Comparison of ENCODE assay signal across 24 mouse cellular contexts in genomic region chr8:127377775-127378174, GRCm38 (mm10).
"Had no signal": no experiment of that assay in that cellular context is flagged by ENCODE, and none has a peak within 500 bp of the region (broad histone marks: within the 10 kb centered on the region; RNA-seq: fewer than 3 reads in every experiment).

No protein-coding gene starts in this region.

- ATAC-seq: liver, embryonic 12.5 days; midbrain, embryonic 13.5 days; midbrain, embryonic 16.5 days had no signal

- H3K27me3 ChIP-seq: limb, embryonic 13.5 days; liver, embryonic 12.5 days; liver, embryonic 15.5 days; lung, embryonic 15.5 days; midbrain, embryonic 13.5 days; neural tube, embryonic 13.5 days; stomach, embryonic 15.5 days had no signal

- H3K36me3 ChIP-seq: liver, embryonic 12.5 days had no signal

- H3K4me3 ChIP-seq: left cerebral cortex, adult 2 months; limb, embryonic 13.5 days; liver, embryonic 12.5 days; liver, embryonic 15.5 days; lung, embryonic 15.5 days; megakaryocyte, embryonic 14.5 days; midbrain, embryonic 10.5 days; midbrain, embryonic 13.5 days; myocyte; neural tube, embryonic 13.5 days; stomach, embryonic 15.5 days had no signal

- H3K4me1 ChIP-seq: liver, embryonic 12.5 days; liver, embryonic 15.5 days; stomach, embryonic 15.5 days had no signal

- DNase-seq: kidney, adult 2 months; kidney, postnatal 36 days; layer of hippocampus, adult 9-11 months; liver; lung, adult 18-20 months; lung, postnatal 10 days; lung, postnatal 36 days; retina, postnatal 1 day; right cerebral cortex, postnatal 25 days; spleen, adult 18-20 months; thymus, postnatal 25 days had no signal

- H3K9ac ChIP-seq: limb, embryonic 13.5 days; liver, embryonic 12.5 days; liver, embryonic 15.5 days; lung, embryonic 15.5 days; midbrain, embryonic 13.5 days; neural tube, embryonic 13.5 days; stomach, embryonic 15.5 days had no signal

- H3K27ac ChIP-seq: kidney, postnatal 0 days; left cerebral cortex, adult 2 months; limb, embryonic 13.5 days; liver, embryonic 12.5 days; liver, embryonic 15.5 days; lung, embryonic 15.5 days; midbrain, embryonic 10.5 days; midbrain, embryonic 13.5 days; stomach, embryonic 15.5 days had no signal

- H3K9me3 ChIP-seq: limb, embryonic 13.5 days; liver, embryonic 12.5 days; liver, embryonic 15.5 days; lung, embryonic 15.5 days; megakaryocyte, embryonic 14.5 days; midbrain, embryonic 10.5 days; midbrain, embryonic 13.5 days; neural tube, embryonic 13.5 days; stomach, embryonic 15.5 days had no signal

- H3K4me2 ChIP-seq: limb, embryonic 13.5 days; liver, embryonic 12.5 days; liver, embryonic 15.5 days; lung, embryonic 15.5 days; midbrain, embryonic 13.5 days; neural tube, embryonic 13.5 days; stomach, embryonic 15.5 days had no signal
